Mouse (Mus musculus): ENCODE results near the gene Reep3.

DNA sequence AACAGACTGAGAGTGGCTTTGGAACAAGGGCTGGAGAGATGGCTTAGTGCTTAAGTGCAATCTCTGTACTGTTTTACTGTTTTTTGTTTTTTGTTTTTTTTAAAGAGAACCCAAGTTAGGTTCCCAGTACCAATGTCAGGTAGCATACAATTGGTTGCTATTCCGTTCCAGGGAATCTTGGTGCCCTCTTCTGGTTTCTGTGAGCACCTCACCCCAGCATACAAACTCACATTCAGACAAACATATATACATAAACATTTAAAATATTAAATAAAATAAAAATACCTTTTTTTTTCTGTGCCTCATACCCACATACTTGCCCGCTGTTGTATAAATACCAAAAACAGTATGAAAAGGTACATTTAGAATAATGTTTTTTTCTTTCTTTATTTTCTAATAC, 37.6 kb upstream of the Reep3 start:
- TF ChIP-seq TAL1 (IDR thresholded peaks at IDR 0.05; ENCODE audit: low read length) (no peak), GATA1 (IDR thresholded peaks at IDR 0.05; ENCODE audit: low read length) (no peak)
